Mouse (Mus musculus) olfactory bulb, adult 2 months (tissue): ENCODE results near the gene Dhx9.

Experiments
- CTCF ChIP-seq: fragments of 200-500 bp; IDR thresholded peaks from 2 replicates; pipeline ENCODE4 v1.5.1; 2012; ENCODE audit warnings: low read depth, mild to moderate bottlenecking, low read length, moderate library complexity; ENCODE audit not compliant: insufficient read depth
- POLR2A ChIP-seq: fragments of 200-500 bp; IDR thresholded peaks from 2 replicates; pipeline ENCODE4 v1.6.1; 2012; ENCODE audit warnings: mild to moderate bottlenecking, low read depth, low read length, moderate library complexity; ENCODE audit not compliant: insufficient read depth

GRCm38 (mm10) chr1:153433851-153434589 is 53.4 kb downstream of the Dhx9 start:
- TF ChIP-seq CTCF: no peak
- no peak for TF ChIP-seq POLR2A
